Mouse (Mus musculus) bone marrow macrophage, adult 2 months (primary cell): ENCODE data around the gene Fzd10. TPM values are rescaled to one million over a fixed set of nuclear protein-coding genes. Genes with fewer than 3 reads are reported as not detected.

ENCODE experiments used
- H3K27ac ChIP-seq: 2 replicates; pipeline ENCODE4 v1.5.1; 2012; ENCODE audit warnings: low read depth, low read length; ENCODE audit not compliant: insufficient read depth
- H3K4me1 ChIP-seq: 2 replicates; pipeline ENCODE4 v1.6.1; 2012; ENCODE audit warnings: low read length; ENCODE audit not compliant: control insufficient read depth, insufficient read depth
- H3K4me3 ChIP-seq: 2 replicates; pipeline ENCODE4 v1.5.1; 2012; ENCODE audit warnings: mild to moderate bottlenecking, low read length, moderate library complexity; ENCODE audit not compliant: insufficient read depth
- CTCF ChIP-seq: IDR thresholded peaks from 2 replicates; pipeline ENCODE4 v1.5.1; 2012; ENCODE audit warnings: low read depth, mild to moderate bottlenecking, low read length, moderate library complexity
- POLR2A ChIP-seq: IDR thresholded peaks from 2 replicates; pipeline ENCODE4 v1.6.1; 2012; ENCODE audit warnings: mild to moderate bottlenecking, low read depth, low read length, borderline replicate concordance
- polyA plus RNA-seq: library from polyadenylated mRNA; stranded (reverse); fragments of >200 nt; gene quantifications from 2 replicates; pipeline ENCODE4 v1.2.4, GENCODE M21; 2012; ENCODE audit not compliant: missing spikeins, insufficient read depth, insufficient read length

The Fzd10 gene
- polyA plus RNA-seq, 1 experiment: not detected

DNA sequence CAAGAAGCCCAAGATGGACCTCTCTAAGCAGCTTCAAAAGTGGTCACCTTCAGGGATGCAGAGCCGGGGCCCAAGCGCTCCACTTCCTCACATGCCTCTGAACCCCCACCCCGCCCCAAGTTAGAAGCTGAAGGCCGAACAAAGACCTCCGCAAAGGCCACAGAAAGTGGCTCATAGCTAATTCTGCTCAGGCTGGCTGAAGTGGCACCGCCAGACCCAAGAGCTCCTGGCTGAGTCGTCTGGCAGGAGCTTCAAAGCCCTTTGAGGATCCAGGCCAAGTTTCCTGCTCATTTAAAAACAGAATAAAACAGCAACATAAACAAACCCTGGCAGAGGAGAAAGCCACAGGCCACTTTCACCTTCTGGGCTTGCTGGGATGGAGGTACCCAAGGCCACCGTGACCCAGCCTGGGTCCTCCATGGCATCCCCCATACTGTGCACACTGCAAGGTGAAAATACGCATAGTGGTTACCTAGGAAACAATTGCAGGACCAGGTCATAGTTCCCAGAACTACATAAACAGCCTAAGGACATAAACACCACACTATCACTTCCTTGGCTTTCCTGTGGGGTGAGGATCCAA, 24.6 kb upstream of the Fzd10 start:
- no peak for TF ChIP-seq CTCF
- TF ChIP-seq POLR2A: no peak
- Histone ChIP-seq H3K27ac (no peak overlapping the region), H3K4me1 (no peaks in the 10 kb centered on the region), H3K4me3 (no peak overlapping the region)

DNA sequence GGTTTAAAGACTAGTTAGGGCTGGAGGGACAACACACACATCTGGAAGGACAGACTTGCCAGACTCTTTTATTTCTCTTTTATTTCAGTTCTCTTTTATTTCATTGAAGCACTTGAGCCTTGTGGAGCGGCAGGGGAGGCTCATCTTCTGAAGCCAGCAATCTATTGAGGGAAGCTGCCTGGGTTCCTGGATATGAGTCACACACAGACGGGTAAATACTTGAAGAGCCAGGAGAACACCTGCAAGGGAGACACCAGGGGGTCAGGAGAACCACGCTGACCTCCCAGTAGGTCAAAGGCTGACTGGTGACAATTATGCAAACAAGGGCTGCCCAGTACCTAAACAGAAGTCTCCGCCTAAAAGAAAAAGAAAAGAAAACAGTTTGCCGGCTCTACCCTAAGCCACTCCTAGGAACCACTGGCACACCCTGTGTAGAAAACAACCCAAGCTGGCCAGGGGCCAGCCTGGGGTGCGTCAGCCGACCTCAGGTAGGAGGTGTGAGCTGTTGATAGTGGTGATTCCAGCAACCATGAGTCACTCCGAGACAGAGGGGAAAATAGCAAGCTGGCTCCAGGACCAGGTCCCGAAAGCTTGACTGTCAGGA, 21.5 kb upstream of the Fzd10 start:
- Histone ChIP-seq H3K4me3 (no peak overlapping the region), H3K27ac (no peak overlapping the region), H3K4me1 (no peaks in the 10 kb centered on the region)
- TF ChIP-seq CTCF (no peak), POLR2A (no peak)

DNA sequence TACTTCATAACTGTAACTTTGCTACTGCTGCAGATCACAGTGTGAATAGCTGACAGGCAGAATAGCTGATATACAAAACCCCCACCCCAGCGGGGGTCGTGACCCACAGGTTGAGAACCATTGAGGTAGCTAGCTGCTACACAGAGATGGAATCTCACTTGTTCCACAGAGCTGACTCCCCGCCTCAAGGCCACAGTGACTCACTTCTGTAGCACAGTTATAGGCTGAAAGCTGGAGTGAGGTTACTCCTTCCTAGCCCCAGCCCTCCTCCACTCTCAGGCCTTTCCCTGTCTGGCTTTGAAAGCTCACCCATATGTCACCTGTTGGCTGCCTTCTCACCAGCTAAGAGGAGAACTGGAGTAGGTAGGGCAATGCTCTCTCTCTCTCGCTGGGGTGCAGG, 19.7 kb upstream of the Fzd10 start:
- no peak overlapping the region for H3K27ac ChIP-seq
- H3K4me3 ChIP-seq: no peak overlapping the region
- no peaks in the 10 kb centered on the region for H3K4me1 ChIP-seq
- TF ChIP-seq POLR2A (no peak), CTCF (no peak)

DNA sequence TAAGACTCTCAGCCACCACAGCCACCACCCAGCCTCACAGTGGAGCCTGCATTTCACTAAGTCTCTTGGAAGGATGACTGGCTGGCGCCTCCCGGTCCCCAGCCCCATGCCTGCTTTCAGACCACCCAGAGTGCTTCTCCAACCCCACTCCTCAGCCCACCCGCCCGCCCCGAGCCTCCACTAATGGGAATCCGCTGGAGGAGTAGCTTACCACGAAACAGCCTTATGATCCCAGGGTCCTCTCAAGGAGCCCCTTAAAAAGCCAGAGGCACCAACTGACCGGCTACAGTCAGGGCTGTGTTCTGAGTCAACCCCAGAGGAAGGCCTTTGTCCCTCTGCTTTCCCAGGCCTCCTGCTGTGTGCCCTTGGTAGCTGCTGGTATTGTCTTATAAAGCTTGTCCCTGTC, 19.1 kb upstream of the Fzd10 start:
- no peak for TF ChIP-seq POLR2A
- TF ChIP-seq CTCF: no peak
- Histone ChIP-seq H3K4me1 (no peaks in the 10 kb centered on the region), H3K4me3 (no peak overlapping the region), H3K27ac (no peak overlapping the region)

DNA sequence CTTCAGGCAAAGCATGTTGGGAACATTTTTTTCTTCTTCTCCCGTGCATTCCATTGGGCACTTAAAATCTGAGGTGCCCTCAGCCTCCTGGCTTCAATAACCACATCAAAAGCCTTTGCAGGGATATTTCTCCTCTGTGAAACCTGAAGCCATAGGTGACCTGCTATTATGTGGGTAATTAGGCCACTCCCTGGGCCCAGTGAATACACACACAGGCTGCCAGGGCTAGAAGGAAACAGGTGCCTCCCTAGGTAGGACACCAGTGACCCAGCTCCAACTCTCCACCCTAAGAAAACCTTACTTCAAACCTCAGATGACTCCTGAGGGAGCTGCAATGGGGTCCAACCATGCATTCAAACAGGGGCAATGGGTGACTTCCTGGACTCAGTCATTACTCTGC, 11.4 kb upstream of the Fzd10 start:
- Histone ChIP-seq H3K27ac (no peak overlapping the region), H3K4me3 (no peak overlapping the region), H3K4me1 (no peaks in the 10 kb centered on the region)
- TF ChIP-seq POLR2A (no peak), CTCF (no peak)

DNA sequence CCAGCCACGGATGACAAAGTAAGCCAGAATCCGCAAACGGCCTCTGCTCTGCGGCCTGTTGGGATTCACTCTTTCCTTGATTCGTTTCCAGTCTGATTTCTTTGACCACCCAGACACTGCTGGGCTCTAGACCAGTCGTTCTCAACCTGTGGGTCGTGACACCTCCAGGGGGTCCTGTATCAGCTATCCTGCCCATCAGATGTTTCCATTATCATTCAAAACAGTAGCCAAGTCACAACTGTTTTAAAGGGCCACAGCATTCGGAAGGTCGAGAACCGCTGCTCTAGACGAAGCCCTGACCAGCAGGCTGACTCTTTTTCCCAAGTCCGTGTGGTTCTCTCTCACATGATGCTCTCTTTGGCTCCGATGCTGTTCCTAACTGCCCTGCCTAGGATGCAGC, 7.2 kb upstream of the Fzd10 start:
- no peak overlapping the region for H3K27ac ChIP-seq
- no peak overlapping the region for H3K4me3 ChIP-seq
- no peaks in the 10 kb centered on the region for H3K4me1 ChIP-seq
- TF ChIP-seq POLR2A (no peak), CTCF (no peak)

DNA sequence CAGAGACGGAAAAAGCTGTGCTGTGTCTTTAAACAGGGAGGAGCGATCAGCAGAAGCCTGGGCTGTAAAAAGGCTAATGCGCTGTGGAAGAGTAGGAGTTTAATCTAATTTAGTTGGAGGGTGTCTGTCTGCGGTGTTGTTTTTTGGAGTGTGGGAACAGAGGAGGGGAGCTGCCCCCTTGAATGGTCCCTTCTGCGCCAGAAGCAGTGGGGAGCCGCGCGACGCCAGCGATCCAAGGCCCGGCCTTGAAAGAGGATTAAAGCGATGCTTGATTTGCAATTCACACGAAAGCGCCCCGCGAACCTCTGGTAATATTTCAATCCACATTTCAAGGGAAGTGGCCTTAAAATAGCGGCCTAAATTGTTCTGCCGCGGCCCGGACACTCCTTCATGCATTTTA, 3.8 kb upstream of the Fzd10 start:
- Histone ChIP-seq H3K27ac (no peak overlapping the region), H3K4me3 (no peak overlapping the region)
- no peak for TF ChIP-seq CTCF
- TF ChIP-seq POLR2A: no peak

DNA sequence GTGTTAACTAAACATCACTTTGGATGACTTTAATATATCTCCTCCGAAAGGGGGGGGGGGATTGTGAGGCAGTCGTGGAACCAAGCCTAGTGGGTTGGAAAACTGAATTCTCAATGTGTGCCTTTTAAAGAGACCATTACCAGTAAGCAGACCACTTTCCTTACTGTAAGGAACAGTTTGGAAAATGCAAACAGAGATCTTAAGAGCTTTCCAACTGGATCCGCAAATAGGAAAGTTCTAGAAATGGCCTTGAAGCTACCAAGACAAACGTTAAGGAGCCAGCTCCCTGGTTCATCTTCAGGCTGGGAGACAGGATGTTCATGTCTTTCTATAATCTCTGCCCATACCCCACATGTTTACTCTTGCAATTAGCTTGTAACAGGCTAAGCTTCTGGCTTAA, 3.3 kb upstream of the Fzd10 start:
- no peak for TF ChIP-seq POLR2A
- TF ChIP-seq CTCF: no peak
- Histone ChIP-seq H3K27ac (no peak overlapping the region), H3K4me3 (no peak overlapping the region), H3K4me1 (no peaks in the 10 kb centered on the region)

More for the DNA sequence above, 3.8 kb upstream of the Fzd10 start:
- no peaks in the 10 kb centered on the region for H3K4me1 ChIP-seq

DNA sequence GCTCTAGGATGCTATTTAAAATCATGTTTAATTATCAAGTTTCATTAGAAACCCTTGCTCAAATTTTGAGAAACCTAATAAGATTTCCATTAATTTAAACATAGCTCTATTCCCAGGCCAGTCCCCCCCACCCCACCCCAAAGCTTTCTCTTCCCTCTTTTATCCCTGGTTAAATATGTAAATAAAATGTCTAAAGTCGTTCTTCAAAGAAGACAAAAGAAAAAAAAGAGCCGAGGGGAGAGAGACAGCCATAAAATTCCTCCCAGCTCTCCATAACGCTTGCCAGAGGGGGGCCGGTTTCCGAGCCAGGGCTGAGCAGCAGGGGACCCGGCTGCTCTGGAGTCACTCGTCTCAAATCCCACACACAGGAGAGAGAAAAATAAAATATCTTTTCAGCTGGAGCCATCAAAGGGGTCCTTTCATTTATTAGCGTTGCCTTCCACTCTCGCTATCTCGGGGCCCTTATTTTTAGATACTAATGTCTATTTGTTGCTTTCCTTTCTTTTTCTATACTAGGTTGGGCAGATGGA, 2.4 kb upstream of the Fzd10 start:
- no peaks in the 10 kb centered on the region for H3K4me1 ChIP-seq
- TF ChIP-seq POLR2A (no peak), CTCF (no peak)
- H3K27ac ChIP-seq: no peak overlapping the region
- no peak overlapping the region for H3K4me3 ChIP-seq

DNA sequence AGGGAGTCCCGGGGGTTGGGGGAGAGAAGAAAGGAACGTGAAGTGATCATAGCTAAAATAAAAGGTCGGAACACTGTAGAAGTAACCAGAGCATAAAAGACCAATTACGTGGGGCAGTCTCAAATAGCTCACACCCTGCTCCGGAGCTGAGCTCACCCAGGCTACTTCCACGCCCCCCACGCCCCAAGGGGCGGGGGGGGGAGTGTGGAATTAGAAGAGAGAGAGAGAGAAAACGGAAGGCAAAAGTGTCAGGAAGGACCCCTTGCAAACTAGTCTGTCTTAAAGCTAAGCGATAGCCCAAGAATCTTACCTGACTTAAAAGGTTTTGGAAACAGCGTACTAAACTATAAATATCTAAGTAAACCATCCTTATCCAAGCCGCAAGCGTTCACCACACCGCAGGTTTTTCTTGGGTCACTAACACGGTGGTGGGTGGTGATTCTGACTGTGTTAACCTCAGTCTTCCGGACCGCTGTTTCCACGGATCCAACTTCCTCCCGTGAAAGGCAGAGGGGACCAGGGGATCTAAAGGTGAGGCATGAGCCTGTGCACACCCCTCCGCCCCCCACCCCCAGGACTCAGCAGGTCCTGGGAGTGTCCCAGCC, 1.8 kb upstream of the Fzd10 start:
- no peak overlapping the region for H3K27ac ChIP-seq
- no peaks in the 10 kb centered on the region for H3K4me1 ChIP-seq
- TF ChIP-seq POLR2A: no peak
- TF ChIP-seq CTCF: no peak
- H3K4me3 ChIP-seq: no peak overlapping the region
